13 mouse cellular contexts compared by ENCODE assay signal in the genomic region with DNA sequence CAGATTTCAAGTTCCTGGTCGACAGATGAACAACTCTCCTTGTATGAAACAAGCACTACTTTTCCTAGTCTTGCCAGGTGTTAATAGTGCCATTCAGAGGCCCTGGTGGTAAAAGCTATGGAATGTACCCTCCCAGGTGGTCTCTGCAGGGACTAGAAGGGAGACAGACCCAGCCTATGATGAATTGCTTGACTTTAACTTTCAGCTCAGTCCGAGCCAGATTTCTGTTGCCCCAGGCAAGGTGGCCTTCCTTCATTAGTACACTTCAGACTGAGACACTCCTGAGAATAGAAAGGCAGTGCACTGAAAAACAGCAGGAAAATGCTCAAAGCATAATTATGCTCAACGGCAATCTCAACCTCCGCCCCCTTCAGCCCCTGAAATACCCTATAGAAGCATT.
"Had no signal": no experiment of that assay in that cellular context is flagged by ENCODE, and none has a peak within 500 bp of the region (broad histone marks: within the 10 kb centered on the region; RNA-seq: fewer than 3 reads in every experiment).

No protein-coding gene starts in this region.

- ATAC-seq: intestine, embryonic 15.5 days; lung, postnatal 0 days; midbrain, embryonic 13.5 days had no signal

- H3K4me1 ChIP-seq: intestine, embryonic 15.5 days; liver, embryonic 15.5 days; midbrain, embryonic 13.5 days; neural tube, embryonic 12.5 days had no signal

- H3K9me3 ChIP-seq: intestine, embryonic 15.5 days; liver, embryonic 15.5 days; midbrain, embryonic 13.5 days; neural tube, embryonic 12.5 days had no signal

- H3K9ac ChIP-seq: intestine, embryonic 15.5 days; liver, embryonic 15.5 days; midbrain, embryonic 13.5 days; neural tube, embryonic 12.5 days had no signal

- DNase-seq: kidney, adult 8-10 months; kidney, postnatal 25 days; left cerebral cortex, postnatal 4 days; lung, adult 2 months; lung, postnatal 36 days; thymus, adult 18-20 months; thymus, postnatal 14 days had no signal

- H3K4me3 ChIP-seq: intestine, embryonic 15.5 days; liver, embryonic 15.5 days; midbrain, embryonic 13.5 days; neural tube, embryonic 12.5 days had no signal

- H3K36me3 ChIP-seq: intestine, embryonic 15.5 days; liver, embryonic 15.5 days; midbrain, embryonic 13.5 days; neural tube, embryonic 12.5 days had no signal

- H3K27ac ChIP-seq: intestine, embryonic 15.5 days; liver, embryonic 15.5 days; midbrain, embryonic 13.5 days; neural tube, embryonic 12.5 days had no signal

- H3K27me3 ChIP-seq: intestine, embryonic 15.5 days; liver, embryonic 15.5 days; midbrain, embryonic 13.5 days; neural tube, embryonic 12.5 days had no signal

- H3K4me2 ChIP-seq: intestine, embryonic 15.5 days; liver, embryonic 11.5 days; liver, embryonic 15.5 days; midbrain, embryonic 13.5 days; neural tube, embryonic 12.5 days had no signal
